ENCODE assay signal across 20 mouse cellular contexts in genomic region chr11:44636241-44636640, GRCm38 (mm10).
"Had no signal": no experiment of that assay in that cellular context is flagged by ENCODE, and none has a peak within 500 bp of the region (broad histone marks: within the 10 kb centered on the region; RNA-seq: fewer than 3 reads in every experiment).

No protein-coding gene starts in this region.

- H3K9ac ChIP-seq: liver, postnatal 0 days; lung, embryonic 15.5 days; midbrain, embryonic 13.5 days; midbrain, embryonic 15.5 days; neural tube, embryonic 12.5 days had no signal

- H3K4me3 ChIP-seq: lung, embryonic 15.5 days; megakaryocyte, embryonic 14.5 days; midbrain, embryonic 13.5 days; midbrain, embryonic 15.5 days; neural tube, embryonic 12.5 days had no signal

- H3K4me2 ChIP-seq: lung, embryonic 15.5 days; midbrain, embryonic 11.5 days; midbrain, embryonic 13.5 days; midbrain, embryonic 15.5 days; neural tube, embryonic 12.5 days had no signal

- H3K27ac ChIP-seq: lung, embryonic 15.5 days; macrophage; midbrain, embryonic 13.5 days; midbrain, embryonic 15.5 days; neural tube, embryonic 12.5 days had no signal

- H3K9me3 ChIP-seq: lung, embryonic 15.5 days; megakaryocyte, embryonic 14.5 days; midbrain, embryonic 13.5 days; midbrain, embryonic 15.5 days; neural tube, embryonic 12.5 days had no signal

- H3K36me3 ChIP-seq: lung, embryonic 15.5 days; midbrain, embryonic 13.5 days; midbrain, embryonic 15.5 days had no signal

- H3K27me3 ChIP-seq: lung, embryonic 15.5 days; midbrain, embryonic 13.5 days; midbrain, embryonic 15.5 days; neural tube, embryonic 12.5 days had no signal

- H3K4me1 ChIP-seq: lung, embryonic 15.5 days; megakaryocyte, embryonic 14.5 days had no signal

- DNase-seq: liver, postnatal 0 days; lung, adult 2 months; lung, postnatal 14 days; lung, postnatal 36 days; retina, postnatal 1 day; right cerebral cortex, adult 18-20 months; right cerebral cortex, postnatal 25 days; right cerebral cortex, postnatal 4 days; spleen, adult 18-20 months; thymus, adult 18-20 months; thymus, postnatal 14 days; thymus, postnatal 36 days had no signal

- ATAC-seq: liver, postnatal 0 days; lung, postnatal 0 days; midbrain, embryonic 13.5 days; midbrain, embryonic 15.5 days had no signal
